Comparison of ENCODE assay signal across 8 mouse cellular contexts in the genomic region with DNA sequence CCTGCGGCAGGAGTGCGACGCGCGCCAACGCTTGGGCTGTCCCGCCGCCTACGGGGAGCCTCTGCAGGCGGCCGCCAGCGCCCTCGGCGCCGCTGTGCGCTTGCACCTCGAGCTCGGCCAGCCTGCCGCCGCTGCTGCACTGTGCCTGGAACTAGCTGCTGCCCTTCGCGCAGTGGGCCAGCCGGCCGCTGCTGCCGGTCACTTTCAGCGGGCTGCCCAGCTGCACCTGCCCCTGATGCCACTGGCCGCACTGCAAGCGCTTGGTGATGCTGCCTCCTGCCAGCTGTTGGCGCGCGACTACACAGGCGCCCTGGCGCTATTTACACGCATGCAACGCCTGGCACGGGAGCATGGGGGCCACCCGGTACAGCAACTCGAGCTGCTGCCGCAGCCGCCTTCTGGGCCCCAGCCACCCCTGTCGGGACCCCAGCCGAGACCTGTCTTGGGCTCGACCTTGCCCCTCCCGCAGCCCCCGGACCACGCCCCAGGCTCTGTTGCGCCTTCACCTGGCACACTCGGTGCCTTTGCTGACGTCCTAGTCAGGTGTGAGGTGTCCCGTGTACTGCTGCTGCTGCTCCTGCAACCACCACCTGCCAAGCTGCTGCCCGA. TPM values are rescaled to one million over a fixed set of nuclear protein-coding genes. Genes with fewer than 3 reads are reported as not detected.
DNase-seq lines count a peak whose midpoint lies in the region; ATAC-seq lines count a peak whose summit lies in the region.

No protein-coding gene starts in this region.

- WGBS in hindbrain, embryonic 14.5 days = 15% methylated on average over 41 of the region's 51 CpGs

- peak overlapping the region; percentile 61 for H3K4me2 ChIP-seq in hindbrain, embryonic 14.5 days (replicated peaks)

- H3K4me3 ChIP-seq in hindbrain, embryonic 14.5 days (replicated peaks; ENCODE audit: low read length) = peak overlapping the region; percentile 62

- H3K9ac ChIP-seq in hindbrain, embryonic 14.5 days = peak overlapping the region; percentile 78

- H3K4me1 ChIP-seq in hindbrain, embryonic 14.5 days (replicated peaks; ENCODE audit: control insufficient read depth, insufficient read depth, low read length) = 0 out of 2 replicates have a peak, but pooled peaks cover 5% of the 10 kb centered on the region

- H3K36me3 ChIP-seq in hindbrain, embryonic 14.5 days (replicated peaks; ENCODE audit: control insufficient read depth, insufficient read depth) = no peaks in the 10 kb centered on the region

- peak; percentile 17 for DNase-seq in MEL-GATA-1-ER (ENCODE audit: extremely low read depth, low read depth)
- peak; percentile 51 for DNase-seq in cerebellum, adult 8-10 months
- DNase-seq in frontal cortex, postnatal 25 days (ENCODE audit: low spot score in 2 of 2) = peak; percentile 16 to 25
- peak; percentile 47 for DNase-seq in hindbrain, embryonic 14.5 days (ENCODE audit: low spot score)
- peak; percentile 64 to 76 for DNase-seq in left cerebral cortex, postnatal 36 days (ENCODE audit: low spot score in 2 of 2)
- DNase-seq in mesoderm, embryonic 11.5 days (ENCODE audit: low read depth, low spot score) = peak; percentile 23
- peak; percentile 43 for DNase-seq in right cerebral cortex, postnatal 14 days
- peak; percentile 27 for DNase-seq in urinary bladder, postnatal 25 days (ENCODE audit: low spot score)

- intact Hi-C loops in left cerebral cortex, postnatal 36 days (cut with DNase I) = no loop called here

- H3K27me3 ChIP-seq in hindbrain, embryonic 14.5 days (ENCODE audit: control insufficient read depth, insufficient read depth, low read length) = no peaks in the 10 kb centered on the region

- peak; percentile 64 for ATAC-seq in hindbrain, embryonic 14.5 days (ENCODE audit: low FRiP score)

- H3K9me3 ChIP-seq in hindbrain, embryonic 14.5 days (ENCODE audit: control insufficient read depth, low read length) = no peaks in the 10 kb centered on the region

- peak overlapping the region; percentile 94 for H3K27ac ChIP-seq in hindbrain, embryonic 14.5 days

RNA-seq across cellular contexts. Expression of a gene that starts 0.6 kb away (rescaled TPM):
- 30.2 and 31.4 TPM in 2 replicates for polyA plus RNA-seq in hindbrain, embryonic 14.5 days (2014; fragmentation: Nextera tagmentation; extraction: Ambion mirVana)
- 10 to 100 TPM; 14.9 to 17.3 TPM for total RNA-seq in left cerebral cortex, postnatal 36 days (2021)

RNA-seq across cellular contexts. Expression of a gene that starts 14.2 kb away (rescaled TPM):
- polyA plus RNA-seq in hindbrain, embryonic 14.5 days (2014; fragmentation: Nextera tagmentation; extraction: Ambion mirVana) = 0.16 and 0.30 TPM in 2 replicates
- not detected for total RNA-seq in left cerebral cortex, postnatal 36 days (2021)

RNA-seq across cellular contexts. Expression of a gene that starts 14.6 kb away (rescaled TPM):
- polyA plus RNA-seq in hindbrain, embryonic 14.5 days (2014; fragmentation: Nextera tagmentation; extraction: Ambion mirVana) = 0.38 and 0.63 TPM in 2 replicates
- 1 to 10 TPM in 1 of 2 experiments, under 1 TPM in 1; 0.27 to 1.3 TPM for total RNA-seq in left cerebral cortex, postnatal 36 days (2021)

RNA-seq across cellular contexts. Expression of a gene that starts 36.5 kb away (rescaled TPM):
- 0.23 and 0.46 TPM in 2 replicates for polyA plus RNA-seq in hindbrain, embryonic 14.5 days (2014; fragmentation: Nextera tagmentation; extraction: Ambion mirVana)
- not detected for total RNA-seq in left cerebral cortex, postnatal 36 days (2021)

RNA-seq across cellular contexts. Expression of a gene that starts 36.7 kb away (rescaled TPM):
- polyA plus RNA-seq in hindbrain, embryonic 14.5 days (2014; fragmentation: Nextera tagmentation; extraction: Ambion mirVana) = 21.1 and 42.4 TPM in 2 replicates
- 10 to 100 TPM in 1 of 2 experiments, 1 to 10 TPM in 1; 2.3 to 10.1 TPM for total RNA-seq in left cerebral cortex, postnatal 36 days (2021)

Comparison
In these comparisons a context has a peak if more than half of its experiments do, and no peak if none do; other contexts are left out.
1. Peak in every context shown above with its lines: DNase-seq, ATAC-seq, H3K4me3 ChIP-seq and H3K27ac ChIP-seq.
2. DNase-seq: peak in every context shown above with its lines; median percentile 70 in left cerebral cortex, postnatal 36 days; 51 in cerebellum, adult 8-10 months; 47 in hindbrain, embryonic 14.5 days; 43 in right cerebral cortex, postnatal 14 days; 27 in urinary bladder, postnatal 25 days; 23 in mesoderm, embryonic 11.5 days; 20 in frontal cortex, postnatal 25 days; 17 in MEL-GATA-1-ER.